Mouse (Mus musculus) hindbrain, embryonic 16.5 days (tissue): ENCODE measurements around the gene Ccz1. TPM values are rescaled to one million over a fixed set of nuclear protein-coding genes. Genes with fewer than 3 reads are reported as not detected.

Experiments used
- ATAC-seq: fragments of 200-750 bp; cut with Nextera tagmentation; 2 replicates; pipeline ENCODE4 v1.8.0; 2017; ENCODE audit warnings: moderate TSS enrichment, moderate library complexity
- H3K27ac ChIP-seq: fragments of 300-500 bp; sonication (generic); 2 replicates; pipeline ENCODE4 v1.5.1; 2014; ENCODE audit warnings: low read depth, mild to moderate bottlenecking, control low read depth, low read length, moderate library complexity
- H3K27me3 ChIP-seq: fragments of 300-500 bp; sonication (generic); replicated peaks from 2 replicates; pipeline ENCODE4 v1.6.1; 2014; ENCODE audit warnings: low read length; ENCODE audit not compliant: control insufficient read depth, insufficient read depth
- H3K36me3 ChIP-seq: fragments of 300-500 bp; sonication (generic); 2 replicates; pipeline ENCODE4 v1.6.1; 2014; ENCODE audit warnings: mild to moderate bottlenecking, low read length, moderate library complexity, mixed read lengths; ENCODE audit not compliant: control insufficient read depth, insufficient read depth
- H3K4me1 ChIP-seq: fragments of 300-500 bp; sonication (generic); 2 replicates; pipeline ENCODE4 v1.6.1; 2014; ENCODE audit warnings: low read depth, low read length; ENCODE audit not compliant: control insufficient read depth, insufficient read depth
- H3K4me2 ChIP-seq: fragments of 300-500 bp; sonication (generic); 2 replicates; pipeline ENCODE4 v1.6.1; 2014; ENCODE audit warnings: mild to moderate bottlenecking, low read length, control low read depth, moderate library complexity
- H3K4me3 ChIP-seq: fragments of 300-500 bp; sonication (generic); 2 replicates; pipeline ENCODE4 v1.5.1; 2014; ENCODE audit warnings: mild to moderate bottlenecking, low read length, control low read depth, moderate library complexity
- H3K9ac ChIP-seq: fragments of 300-500 bp; sonication (generic); 2 replicates; pipeline ENCODE4 v1.6.1; 2014; ENCODE audit warnings: low read depth, mild to moderate bottlenecking, control low read depth, low read length, moderate library complexity
- H3K9me3 ChIP-seq: fragments of 300-500 bp; sonication (generic); 2 replicates; pipeline ENCODE4 v1.6.1; 2014; ENCODE audit warnings: mild to moderate bottlenecking, low read length, moderate library complexity; ENCODE audit not compliant: control insufficient read depth
- WGBS: fragments of 180-500 bp; shearing (Covaris S2); extraction: QIAGEN DNeasy Blood & Tissue Kit; methylation state at CpG from one replicate; pipeline ENCODE4 v1.1.7; 2014; 5-methylcytosine and 5-hydroxymethylcytosine counted together
- polyA plus RNA-seq: library from polyadenylated mRNA; unstranded; fragments of >200 nt; fragmentation: Nextera tagmentation; extraction: Ambion mirVana; gene quantifications from 2 replicates; pipeline ENCODE4 v1.2.1, GENCODE M21; 2015

Ccz1 gene
- polyA plus RNA-seq, 1 experiment from 2014 or later: 73.6 TPM

DNA sequence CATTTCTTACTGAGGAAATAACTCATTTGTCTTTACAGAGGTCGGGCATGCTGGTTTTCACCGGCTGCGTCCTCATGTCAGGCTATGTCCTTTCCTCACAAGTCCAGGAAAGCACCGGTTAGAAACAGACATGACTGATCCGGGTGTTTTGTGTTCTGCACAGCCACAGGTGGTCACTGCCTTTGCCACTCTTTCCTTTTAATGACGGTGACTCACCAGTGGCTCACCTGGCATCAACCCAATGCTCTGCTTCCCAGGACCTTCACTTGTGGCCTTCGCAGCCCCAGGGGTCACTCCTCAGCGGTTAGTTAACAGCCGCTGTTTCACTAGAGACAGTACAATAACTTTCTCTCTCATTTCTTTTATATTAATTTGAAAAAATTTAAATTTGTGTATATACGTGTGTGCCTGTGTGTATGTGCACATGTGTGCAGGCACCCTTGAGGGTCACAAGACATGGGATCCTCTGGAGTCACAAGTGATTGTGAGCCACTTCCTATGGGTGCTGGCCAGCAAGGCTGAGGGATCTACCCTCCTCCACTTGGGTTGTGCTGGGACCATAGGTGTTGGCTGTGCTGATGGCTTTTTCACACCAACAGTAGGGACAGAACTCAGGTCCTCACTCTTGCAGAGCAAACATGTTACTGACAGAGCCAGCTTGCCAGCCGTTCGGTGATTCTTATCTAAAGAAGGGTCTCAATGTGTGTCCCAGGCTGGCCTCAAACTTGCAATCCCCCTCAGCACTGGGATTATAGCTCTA, 48.9 kb downstream of the Ccz1 start:
- Histone ChIP-seq H3K27ac (no peak overlapping the region), H3K27me3 (no peaks in the 10 kb centered on the region), H3K9me3 (no peaks in the 10 kb centered on the region), H3K4me2 (no peak overlapping the region), H3K4me3 (no peak overlapping the region), H3K9ac (no peak overlapping the region), H3K4me1 (no peaks in the 10 kb centered on the region), H3K36me3 (no peaks in the 10 kb centered on the region)
- no peak for ATAC-seq
- WGBS: 87% methylated on average over 12 of the region's 12 CpGs

DNA sequence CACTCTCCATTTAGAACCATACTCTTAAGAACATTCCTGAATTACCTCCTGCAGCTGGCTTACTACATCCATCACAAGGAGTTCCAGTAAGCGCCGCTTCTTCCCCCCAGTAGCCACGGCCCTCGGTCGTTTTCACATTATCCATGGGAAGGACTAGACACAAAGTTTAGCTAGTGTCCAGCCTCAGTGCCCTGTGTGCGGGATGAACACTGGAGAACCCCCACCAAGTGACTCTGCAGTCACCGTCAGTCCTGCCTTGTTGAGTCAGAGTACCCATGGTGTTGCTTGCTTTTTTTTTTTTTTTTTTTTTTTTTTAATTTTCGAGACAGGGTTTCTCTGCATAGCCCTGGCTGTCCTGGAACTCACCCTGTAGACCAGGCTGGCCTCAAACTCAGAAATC, 53.5 kb downstream of the Ccz1 start:
- peaks cover 5% of the 10 kb centered on the region; the same call in 1 of the 2 replicates for H3K36me3 ChIP-seq
- ATAC-seq: no peak
- H3K4me1 ChIP-seq: no peaks in the 10 kb centered on the region
- no peak overlapping the region for H3K9ac ChIP-seq
- H3K4me2 ChIP-seq: no peak overlapping the region
- H3K4me3 ChIP-seq: no peak overlapping the region
- H3K27me3 ChIP-seq: no peaks in the 10 kb centered on the region
- WGBS: 90% methylated on average over 8 of the region's 8 CpGs
- no peak overlapping the region for H3K27ac ChIP-seq
- no peaks in the 10 kb centered on the region; the same call in 1 of the 2 replicates for H3K9me3 ChIP-seq

DNA sequence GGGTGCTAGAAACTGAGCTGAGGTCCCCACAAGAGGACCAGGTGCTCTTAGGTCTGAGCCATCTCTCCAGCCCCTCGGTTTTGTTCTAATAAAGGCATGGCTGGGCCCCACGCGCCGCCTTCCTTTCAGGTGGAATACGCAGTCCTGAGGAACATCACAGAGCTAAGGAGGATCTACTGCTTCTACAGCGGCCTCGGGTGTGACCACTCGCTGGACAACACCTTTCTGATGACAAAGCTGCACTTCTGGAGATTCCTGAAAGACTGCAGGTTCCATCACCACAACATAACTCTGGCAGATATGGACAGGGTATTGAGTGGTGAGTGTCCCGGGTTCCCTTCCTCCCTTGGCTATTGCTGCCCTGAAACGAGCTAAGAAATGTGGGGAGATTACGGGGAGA, 55.1 kb downstream of the Ccz1 start:
- no peaks in the 10 kb centered on the region for H3K4me1 ChIP-seq
- no peak overlapping the region for H3K27ac ChIP-seq
- no peak overlapping the region for H3K9ac ChIP-seq
- H3K4me3 ChIP-seq: no peak overlapping the region
- ATAC-seq: no peak
- H3K9me3 ChIP-seq: no peaks in the 10 kb centered on the region; the same call in 1 of the 2 replicates
- WGBS: 91% methylated on average over 11 of the region's 11 CpGs
- peaks cover 5% of the 10 kb centered on the region; the same call in 1 of the 2 replicates for H3K36me3 ChIP-seq
- H3K4me2 ChIP-seq: no peak overlapping the region
- no peaks in the 10 kb centered on the region for H3K27me3 ChIP-seq

DNA sequence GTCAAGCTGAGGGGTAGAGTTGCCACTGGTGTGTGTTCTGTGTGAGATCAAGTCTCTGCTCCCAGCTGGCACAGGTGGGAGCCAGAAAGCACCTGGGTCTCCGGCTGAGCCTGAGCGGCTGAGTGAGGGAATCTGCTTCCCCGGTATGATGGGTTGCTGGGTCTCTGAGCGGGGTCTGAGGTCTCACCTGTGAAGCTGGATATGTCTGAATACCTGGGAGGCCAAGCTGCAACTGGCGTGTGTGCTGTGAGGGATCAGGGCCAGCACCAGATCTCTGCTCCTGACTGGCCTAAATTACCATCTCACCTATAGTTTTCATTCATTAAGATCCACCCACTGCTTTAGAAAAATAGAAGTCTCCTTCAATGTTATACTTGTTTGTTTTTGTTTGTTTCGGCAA, 57.6 kb downstream of the Ccz1 start:
- Histone ChIP-seq H3K9me3 (no peaks in the 10 kb centered on the region; the same call in 1 of the 2 replicates), H3K36me3 (peaks cover 5% of the 10 kb centered on the region; the same call in 1 of the 2 replicates), H3K9ac (no peak overlapping the region), H3K27me3 (no peaks in the 10 kb centered on the region), H3K4me3 (no peak overlapping the region), H3K4me1 (no peaks in the 10 kb centered on the region), H3K4me2 (no peak overlapping the region), H3K27ac (no peak overlapping the region)
- no peak for ATAC-seq
- 96% methylated on average over 6 of the region's 6 CpGs for WGBS

DNA sequence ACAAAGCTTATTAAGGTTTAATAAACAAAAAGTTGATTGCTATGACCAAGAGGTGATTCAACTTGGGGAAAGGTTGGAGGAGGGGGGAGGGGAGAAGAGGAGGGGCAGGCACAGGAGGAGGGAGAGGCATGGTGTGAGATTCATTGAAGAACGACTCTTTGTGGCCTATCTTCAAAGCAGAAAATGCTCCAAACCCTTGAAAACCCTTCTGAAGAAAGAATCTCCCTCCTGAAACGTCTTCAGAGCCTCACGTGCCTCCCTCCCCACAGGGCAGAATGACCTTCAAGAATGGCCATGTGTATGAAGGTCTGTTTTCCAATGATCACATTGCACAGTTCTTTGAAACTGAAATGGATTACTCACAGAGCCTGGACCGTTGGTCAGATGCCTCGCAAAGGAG, 64.7 kb downstream of the Ccz1 start:
- Histone ChIP-seq H3K9ac (no peak overlapping the region), H3K9me3 (no peaks in the 10 kb centered on the region), H3K27ac (no peak overlapping the region), H3K4me3 (no peak overlapping the region), H3K27me3 (no peaks in the 10 kb centered on the region), H3K36me3 (no peaks in the 10 kb centered on the region), H3K4me1 (no peaks in the 10 kb centered on the region), H3K4me2 (no peak overlapping the region)
- no peak for ATAC-seq
- WGBS: 52% methylated on average over 5 of the region's 5 CpGs

DNA sequence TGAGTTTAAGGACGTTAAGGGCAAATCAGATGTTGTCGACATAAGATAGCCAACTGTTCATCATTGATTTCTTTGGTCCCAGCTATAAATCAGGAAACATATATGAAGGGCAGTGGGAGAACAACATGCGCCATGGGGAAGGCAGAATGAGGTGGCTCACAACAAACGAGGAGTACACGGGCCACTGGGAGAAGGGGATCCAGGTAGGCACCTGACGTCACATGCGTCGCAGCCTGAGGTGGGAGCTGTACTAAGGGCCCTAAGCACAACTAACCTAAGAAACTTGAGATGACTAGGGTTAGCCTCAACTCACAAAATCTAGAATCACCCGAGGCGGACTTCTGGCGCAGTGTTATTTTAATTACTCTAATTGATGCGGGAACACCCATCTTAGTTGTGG, 66.3 kb downstream of the Ccz1 start:
- no peak overlapping the region for H3K27ac ChIP-seq
- no peak overlapping the region for H3K4me2 ChIP-seq
- H3K9ac ChIP-seq: no peak overlapping the region
- H3K4me3 ChIP-seq: no peak overlapping the region
- H3K27me3 ChIP-seq: no peaks in the 10 kb centered on the region
- H3K9me3 ChIP-seq: peaks cover 3% of the 10 kb centered on the region; the same call in 1 of the 2 replicates
- no peaks in the 10 kb centered on the region for H3K36me3 ChIP-seq
- H3K4me1 ChIP-seq: no peaks in the 10 kb centered on the region
- ATAC-seq: no peak
- WGBS: 90% methylated on average over 12 of the region's 12 CpGs

DNA sequence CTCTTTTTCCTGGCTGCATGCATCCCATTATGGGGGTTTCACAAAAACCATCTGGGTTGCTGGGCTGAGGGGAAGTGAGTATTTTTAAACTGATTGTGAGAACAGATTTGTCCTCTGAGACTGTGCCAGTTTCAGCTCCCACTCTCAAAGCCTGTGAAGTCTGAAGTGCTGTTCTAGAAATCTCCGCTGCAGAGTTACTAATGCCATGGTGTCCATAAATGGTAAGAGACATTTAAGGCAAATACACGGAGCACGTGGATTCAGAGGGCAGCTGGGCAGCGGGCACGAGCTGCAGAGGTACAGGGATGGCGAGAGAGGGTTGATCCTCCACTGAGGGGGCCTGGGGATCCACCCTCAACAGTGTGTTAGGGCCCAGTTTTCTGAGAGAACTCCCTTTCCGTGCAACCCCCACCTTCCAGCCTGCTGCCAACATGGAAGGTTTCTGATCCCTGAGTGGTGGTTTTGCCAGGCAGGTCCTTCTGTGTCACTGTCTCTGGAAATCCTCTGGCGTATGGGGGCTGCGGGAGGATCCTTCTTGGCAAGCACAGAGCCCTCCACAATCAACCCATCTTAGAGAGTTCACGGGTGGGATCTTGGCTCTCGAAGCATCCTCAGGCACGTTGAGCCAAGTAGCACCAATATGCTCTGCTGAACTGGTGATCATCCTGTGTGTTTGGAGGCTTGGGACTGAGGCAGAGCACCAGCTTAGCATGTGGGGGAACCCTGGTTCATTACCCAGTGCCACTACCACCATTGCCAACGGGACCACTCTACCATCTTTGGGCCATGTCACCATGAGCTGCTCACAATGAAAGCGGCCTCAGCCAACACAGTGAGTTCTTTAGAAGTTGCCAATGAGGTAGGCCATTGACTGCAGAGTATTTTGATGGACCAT, 71.2 kb downstream of the Ccz1 start:
- H3K4me1 ChIP-seq: no peaks in the 10 kb centered on the region
- no peak for ATAC-seq
- no peaks in the 10 kb centered on the region for H3K36me3 ChIP-seq
- H3K4me2 ChIP-seq: no peak overlapping the region
- no peak overlapping the region for H3K27ac ChIP-seq
- H3K9ac ChIP-seq: no peak overlapping the region
- 90% methylated on average over 14 of the region's 14 CpGs for WGBS
- peaks cover 3% of the 10 kb centered on the region; the same call in 1 of the 2 replicates for H3K9me3 ChIP-seq
- no peaks in the 10 kb centered on the region for H3K27me3 ChIP-seq
- no peak overlapping the region for H3K4me3 ChIP-seq

DNA sequence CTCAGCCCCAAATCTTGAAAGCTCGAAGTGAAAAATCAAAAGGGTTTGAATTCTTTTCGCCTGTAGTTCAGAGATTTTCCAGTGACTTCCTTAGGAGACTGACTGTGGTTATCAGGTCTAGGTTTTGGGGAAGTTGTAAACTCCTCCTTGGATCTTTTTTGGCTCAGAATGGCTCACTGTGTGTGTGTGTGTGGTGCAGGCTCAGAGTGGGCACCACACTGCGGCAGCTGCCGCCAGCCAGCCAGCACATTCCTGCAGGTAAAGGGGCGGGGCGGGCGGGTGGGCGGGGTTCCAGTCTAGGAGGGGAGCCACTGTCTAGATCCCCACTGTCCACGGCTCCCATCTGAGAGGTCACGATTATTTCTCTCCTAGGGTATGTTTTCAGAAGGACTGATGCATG, 73.1 kb downstream of the Ccz1 start:
- H3K27me3 ChIP-seq: no peaks in the 10 kb centered on the region
- 23% methylated on average over 10 of the region's 10 CpGs for WGBS
- no peak overlapping the region for H3K4me3 ChIP-seq
- H3K9ac ChIP-seq: no peak overlapping the region
- H3K36me3 ChIP-seq: no peaks in the 10 kb centered on the region
- H3K27ac ChIP-seq: no peak overlapping the region
- H3K9me3 ChIP-seq: peaks cover 3% of the 10 kb centered on the region; the same call in 1 of the 2 replicates
- no peak overlapping the region for H3K4me2 ChIP-seq
- no peaks in the 10 kb centered on the region for H3K4me1 ChIP-seq
- no peak for ATAC-seq
